ENCODE assay signal across 21 mouse cellular contexts in genomic region chr13:78187833-78188232, GRCm38 (mm10). TPM values are rescaled to one million over a fixed set of nuclear protein-coding genes. Genes with fewer than 3 reads are reported as not detected.
DNase-seq lines count a peak whose midpoint lies in the region; ATAC-seq and TF ChIP-seq lines count a peak whose summit lies in the region.
"Had no signal": no experiment of that assay in that cellular context is flagged by ENCODE, and none has a peak within 500 bp of the region (broad histone marks: within the 10 kb centered on the region; RNA-seq: fewer than 3 reads in every experiment).

No protein-coding gene starts in this region.

- peaks cover 54% of the 10 kb centered on the region for H3K36me3 ChIP-seq in midbrain, embryonic 10.5 days
- H3K36me3 ChIP-seq in midbrain, postnatal 0 days (ENCODE audit: insufficient read depth, low read length) = peaks cover 2% of the 10 kb centered on the region; the same call in 1 of the 2 replicates
- no peaks in the 10 kb centered on the region for H3K36me3 ChIP-seq in forebrain, embryonic 15.5 days
- H3K36me3 ChIP-seq in hindbrain, embryonic 15.5 days = no peaks in the 10 kb centered on the region
- no peaks in the 10 kb centered on the region for H3K36me3 ChIP-seq in midbrain, embryonic 15.5 days (replicated peaks)

- no peak for DNase-seq in midbrain, embryonic 10.5 days (ENCODE audit: low spot score)
- no peak for DNase-seq in midbrain, postnatal 0 days (ENCODE audit: low spot score)
- no peak for DNase-seq in kidney, adult 11 months
- no peak for DNase-seq in thymus, adult 18-20 months
- no peak for DNase-seq in T-cell, adult 2 months (ENCODE audit: low spot score)
- DNase-seq: adrenal gland, postnatal 10 days; cerebellum, adult 11-12 months; cerebellum, postnatal 25 days; gastrocnemius, adult 2 months; heart, adult 11 months; kidney, adult 8-10 months; kidney, postnatal 4 days; lung, embryonic 14.5 days; lung, postnatal 4 days; thymus, adult 2 months had no signal

- H3K4me1 ChIP-seq in midbrain, embryonic 10.5 days = peaks cover 96% of the 10 kb centered on the region
- H3K4me1 ChIP-seq in midbrain, postnatal 0 days (ENCODE audit: insufficient read depth, low read length) = peaks cover 2% of the 10 kb centered on the region; the same call in 1 of the 2 replicates
- H3K4me1 ChIP-seq in forebrain, embryonic 15.5 days = peaks cover 39% of the 10 kb centered on the region
- H3K4me1 ChIP-seq in hindbrain, embryonic 15.5 days (replicated peaks) = peaks cover 46% of the 10 kb centered on the region; the same call in 1 of the 2 replicates
- H3K4me1 ChIP-seq in midbrain, embryonic 15.5 days = peaks cover 50% of the 10 kb centered on the region

- peak overlapping the region; percentile 37 for H3K4me3 ChIP-seq in midbrain, embryonic 10.5 days
- no peak overlapping the region for H3K4me3 ChIP-seq in midbrain, postnatal 0 days (ENCODE audit: low read depth, low read length)
- H3K4me3 ChIP-seq in forebrain, embryonic 15.5 days = no peak overlapping the region
- no peak overlapping the region for H3K4me3 ChIP-seq in hindbrain, embryonic 15.5 days
- no peak overlapping the region for H3K4me3 ChIP-seq in midbrain, embryonic 15.5 days
- H3K4me3 ChIP-seq: gastrocnemius, adult 2 months had no signal

- ATAC-seq in midbrain, postnatal 0 days (ENCODE audit: low FRiP score) = no peak
- ATAC-seq in forebrain, embryonic 15.5 days (replicated peaks) = no peak
- ATAC-seq in hindbrain, embryonic 15.5 days (ENCODE audit: low FRiP score, low read depth) = no peak
- ATAC-seq in midbrain, embryonic 15.5 days (replicated peaks) = no peak

- H3K4me2 ChIP-seq in midbrain, postnatal 0 days (ENCODE audit: low read depth, low read length, poor library complexity, severe bottlenecking) = no peak overlapping the region
- peak overlapping the region; percentile 26 for H3K4me2 ChIP-seq in forebrain, embryonic 15.5 days (replicated peaks)
- H3K4me2 ChIP-seq in hindbrain, embryonic 15.5 days = peak overlapping the region; percentile 12; the same call in 1 of the 2 replicates
- H3K4me2 ChIP-seq in midbrain, embryonic 15.5 days = peak overlapping the region; percentile 22
- H3K4me2 ChIP-seq: liver, embryonic 11.5 days; lung, embryonic 14.5 days had no signal

- H3K9me3 ChIP-seq in midbrain, embryonic 10.5 days (replicated peaks) = no peaks in the 10 kb centered on the region
- H3K9me3 ChIP-seq in midbrain, postnatal 0 days (ENCODE audit: low read length) = no peaks in the 10 kb centered on the region
- H3K9me3 ChIP-seq in forebrain, embryonic 15.5 days = no peaks in the 10 kb centered on the region
- no peaks in the 10 kb centered on the region for H3K9me3 ChIP-seq in hindbrain, embryonic 15.5 days
- no peaks in the 10 kb centered on the region for H3K9me3 ChIP-seq in midbrain, embryonic 15.5 days

- TF ChIP-seq CTCF in midbrain, postnatal 0 days (IDR thresholded peaks at IDR 0.05) = no peak

- peak overlapping the region; percentile 93 for H3K27ac ChIP-seq in midbrain, embryonic 10.5 days (replicated peaks)
- H3K27ac ChIP-seq in midbrain, postnatal 0 days (ENCODE audit: low read depth, low read length) = no peak overlapping the region
- peak overlapping the region; percentile 96 for H3K27ac ChIP-seq in forebrain, embryonic 15.5 days (replicated peaks)
- peak overlapping the region; percentile 58 for H3K27ac ChIP-seq in hindbrain, embryonic 15.5 days (replicated peaks)
- H3K27ac ChIP-seq in midbrain, embryonic 15.5 days = peak overlapping the region; percentile 62; the same call in 1 of the 2 replicates
- H3K27ac ChIP-seq: gastrocnemius, adult 2 months had no signal

- peaks cover 100% of the 10 kb centered on the region for H3K27me3 ChIP-seq in midbrain, embryonic 10.5 days (ENCODE audit: low read depth, poor library complexity, severe bottlenecking)
- H3K27me3 ChIP-seq in midbrain, postnatal 0 days (ENCODE audit: insufficient read depth, low read length) = peaks cover 21% of the 10 kb centered on the region
- peaks cover 7% of the 10 kb centered on the region; the same call in 1 of the 2 replicates for H3K27me3 ChIP-seq in forebrain, embryonic 15.5 days
- peaks cover 7% of the 10 kb centered on the region; the same call in 1 of the 2 replicates for H3K27me3 ChIP-seq in hindbrain, embryonic 15.5 days
- peaks cover 30% of the 10 kb centered on the region for H3K27me3 ChIP-seq in midbrain, embryonic 15.5 days (replicated peaks)
- H3K27me3 ChIP-seq: CH12.LX had no signal

- no peak overlapping the region for H3K9ac ChIP-seq in midbrain, postnatal 0 days (replicated peaks; ENCODE audit: low read length, poor library complexity, severe bottlenecking)
- peak overlapping the region; percentile 22 for H3K9ac ChIP-seq in forebrain, embryonic 15.5 days (replicated peaks)
- H3K9ac ChIP-seq in hindbrain, embryonic 15.5 days = no peak overlapping the region
- no peak overlapping the region for H3K9ac ChIP-seq in midbrain, embryonic 15.5 days
- H3K9ac ChIP-seq: lung, embryonic 14.5 days had no signal

- WGBS in midbrain, embryonic 10.5 days = 40% methylated on average over 5 of the region's 5 CpGs
- WGBS in midbrain, postnatal 0 days = 63% methylated on average over 5 of the region's 5 CpGs
- 34% methylated on average over 5 of the region's 5 CpGs for WGBS in forebrain, embryonic 15.5 days
- WGBS in hindbrain, embryonic 15.5 days = 43% methylated on average over 5 of the region's 5 CpGs
- WGBS in midbrain, embryonic 15.5 days = 50% methylated on average over 5 of the region's 5 CpGs

RNA-seq across cellular contexts. Expression of gene Nr2f1, which starts 11.7 kb away (rescaled TPM):
- 53.1 and 57.4 TPM in 2 replicates for polyA plus RNA-seq in midbrain, embryonic 10.5 days (2016; fragmentation: Nextera tagmentation; extraction: Ambion mirVana)
- 163 and 184 TPM in 2 replicates for total RNA-seq in midbrain, postnatal 0 days (2014; rRNA removed)
- polyA plus RNA-seq in midbrain, postnatal 0 days (2015; fragmentation: Nextera tagmentation; extraction: Ambion mirVana) = 46.4 and 55.5 TPM in 2 replicates
- 77.7 and 88.5 TPM in 2 replicates for polyA plus RNA-seq in forebrain, embryonic 15.5 days (2015; fragmentation: Nextera tagmentation; extraction: Ambion mirVana)
- polyA plus RNA-seq in hindbrain, embryonic 15.5 days (2015; fragmentation: Nextera tagmentation; extraction: Ambion mirVana) = 51.8 and 57.4 TPM in 2 replicates
- 58.4 and 61.2 TPM in 2 replicates for polyA plus RNA-seq in midbrain, embryonic 15.5 days (2015; fragmentation: Nextera tagmentation; extraction: Ambion mirVana)
- total RNA-seq: CH12.LX; hematopoietic stem cell, adult 5-6 weeks had no signal
